Mouse (Mus musculus): ENCODE measurements at regions not wholly inside any gene's neighbourhood (a gene's known extent, or its start where the extent isn't known, plus 50 kb on each side); places are given as distances from the start of the nearest gene placed in this dataset.

DNA sequence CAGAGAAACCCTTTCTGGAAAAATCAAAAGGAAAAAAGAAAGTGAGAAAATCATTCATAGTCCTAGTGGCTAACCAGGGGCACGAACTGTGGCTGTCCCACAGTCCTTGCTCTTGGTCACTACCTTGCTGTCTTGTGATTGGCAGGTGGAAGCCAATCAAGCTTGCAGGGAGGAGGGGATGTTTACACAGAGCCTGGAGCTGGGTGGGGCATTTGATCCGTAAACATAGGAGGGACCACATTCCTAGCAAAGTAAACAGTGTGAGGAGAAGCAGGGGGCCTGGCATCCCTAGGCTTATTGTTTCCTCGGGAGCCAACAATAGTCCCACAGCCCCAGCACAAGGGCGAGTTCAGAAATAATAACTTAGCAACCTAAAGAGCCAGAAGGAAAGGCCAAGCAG is 466.5 kb upstream of the Gm10131 start:
- no peak for ATAC-seq (ENCODE audit: low FRiP score, low read depth)
- Histone ChIP-seq H3K4me2 (no peak overlapping the region), H3K27ac (replicated peaks) (no peak overlapping the region), H3K36me3 (no peaks in the 10 kb centered on the region), H3K27me3 (no peaks in the 10 kb centered on the region), H3K9me3 (no peaks in the 10 kb centered on the region), H3K4me1 (replicated peaks) (no peaks in the 10 kb centered on the region), H3K4me3 (no peak overlapping the region), H3K9ac (no peak overlapping the region)
- 17% methylated on average over 4 of the region's 4 CpGs for WGBS

DNA sequence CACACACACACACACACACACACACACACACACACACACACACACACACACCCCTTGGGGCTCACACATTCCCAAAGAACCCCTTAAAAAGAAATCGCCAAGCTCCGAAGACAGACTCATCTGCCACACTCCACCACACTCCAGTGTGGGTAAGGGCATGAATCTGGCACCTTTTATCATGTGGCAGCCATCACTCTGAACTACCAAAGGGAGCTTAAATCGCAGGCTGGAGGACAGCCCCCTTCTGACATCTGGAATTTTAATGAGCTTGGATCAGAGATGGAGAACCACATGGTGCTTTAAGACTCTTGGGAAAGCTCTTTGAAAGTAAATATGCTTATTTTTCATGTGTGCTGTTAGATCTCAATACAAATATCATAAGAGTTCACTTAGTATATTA is 462.5 kb upstream of the Gm10131 start:
- 57% methylated on average over 3 of the region's 3 CpGs for WGBS
- ATAC-seq (ENCODE audit: low FRiP score, low read depth) = no peak
- H3K27me3 ChIP-seq = no peaks in the 10 kb centered on the region
- no peak overlapping the region for H3K27ac ChIP-seq (replicated peaks)
- H3K9ac ChIP-seq = no peak overlapping the region
- no peaks in the 10 kb centered on the region for H3K36me3 ChIP-seq
- no peaks in the 10 kb centered on the region for H3K4me1 ChIP-seq (replicated peaks)
- H3K4me2 ChIP-seq = no peak overlapping the region
- H3K9me3 ChIP-seq = no peaks in the 10 kb centered on the region
- H3K4me3 ChIP-seq = no peak overlapping the region

DNA sequence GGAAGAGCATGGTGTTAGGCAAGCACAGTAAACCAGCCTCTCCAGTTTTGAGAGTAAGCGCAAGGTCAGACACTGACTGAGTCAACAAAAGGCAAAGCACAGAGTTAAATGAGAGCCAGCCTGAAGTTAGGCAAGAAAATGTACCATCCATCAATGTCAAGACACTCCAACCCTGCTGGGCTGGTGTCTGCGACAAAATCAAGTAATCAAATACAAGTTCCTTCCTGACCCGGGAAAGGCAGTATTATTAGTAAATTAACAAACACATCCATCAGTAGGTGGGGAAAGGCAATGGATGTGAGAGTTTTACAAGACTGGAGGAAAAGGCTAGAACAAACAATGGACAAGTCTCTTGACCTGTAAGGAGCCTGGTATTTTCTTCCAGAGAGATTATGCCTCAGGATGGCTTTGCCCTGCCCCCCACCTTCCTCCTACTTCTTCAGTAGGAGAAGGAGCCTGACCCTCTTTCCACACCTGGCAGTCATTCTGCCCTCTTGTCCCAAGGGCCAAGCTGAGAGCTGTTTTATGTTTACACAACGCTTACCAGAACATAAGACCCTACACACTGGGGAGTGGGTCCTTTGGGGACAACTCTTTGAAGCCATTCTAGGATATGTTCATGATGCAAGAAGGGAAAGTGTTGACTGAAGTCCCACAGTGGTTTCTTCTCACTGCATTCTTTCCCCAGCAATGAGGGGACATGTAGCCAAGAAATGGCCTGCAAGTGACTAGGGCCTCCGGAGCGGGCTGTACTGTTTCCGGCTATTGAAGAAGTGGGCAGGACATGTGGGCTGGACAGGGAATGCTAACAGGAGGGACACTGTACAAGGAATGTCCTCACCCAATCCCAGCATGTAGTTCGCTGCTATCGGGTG is 461.7 kb upstream of the Gm10131 start:
- H3K9me3 ChIP-seq = no peaks in the 10 kb centered on the region
- H3K27ac ChIP-seq (replicated peaks) = no peak overlapping the region
- H3K4me1 ChIP-seq (replicated peaks) = no peaks in the 10 kb centered on the region
- WGBS = 69% methylated on average over 9 of the region's 9 CpGs
- H3K9ac ChIP-seq = no peak overlapping the region
- H3K4me2 ChIP-seq = no peak overlapping the region
- no peaks in the 10 kb centered on the region for H3K36me3 ChIP-seq
- H3K27me3 ChIP-seq = no peaks in the 10 kb centered on the region
- no peak for ATAC-seq (ENCODE audit: low FRiP score, low read depth)
- H3K4me3 ChIP-seq = no peak overlapping the region

DNA sequence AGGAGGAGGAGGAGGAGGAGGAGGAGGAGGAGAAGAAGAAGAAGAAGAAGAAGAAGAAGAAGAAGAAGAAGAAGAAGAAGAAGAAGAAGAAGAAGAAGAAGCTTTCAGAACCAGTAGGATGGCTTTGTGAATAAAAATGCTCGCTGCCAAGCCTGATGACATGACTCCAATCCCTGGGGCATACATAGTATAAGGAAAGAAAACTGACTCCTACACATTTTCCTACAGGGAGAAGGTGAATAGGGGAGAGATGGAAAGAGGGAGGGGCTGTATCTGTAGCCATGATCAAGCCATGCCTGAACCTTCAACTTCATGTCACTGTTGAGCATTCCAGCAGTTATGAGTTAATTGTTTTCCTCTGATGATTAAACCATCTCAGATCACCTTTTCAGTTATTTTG is 460.2 kb upstream of the Gm10131 start:
- Histone ChIP-seq H3K27me3 (no peaks in the 10 kb centered on the region), H3K4me3 (no peak overlapping the region), H3K4me1 (replicated peaks) (no peaks in the 10 kb centered on the region), H3K36me3 (no peaks in the 10 kb centered on the region), H3K27ac (replicated peaks) (no peak overlapping the region), H3K9ac (no peak overlapping the region), H3K9me3 (no peaks in the 10 kb centered on the region), H3K4me2 (no peak overlapping the region)
- ATAC-seq (ENCODE audit: low FRiP score, low read depth) = no peak
- 92% methylated on average over 1 of the region's 1 CpGs for WGBS

DNA sequence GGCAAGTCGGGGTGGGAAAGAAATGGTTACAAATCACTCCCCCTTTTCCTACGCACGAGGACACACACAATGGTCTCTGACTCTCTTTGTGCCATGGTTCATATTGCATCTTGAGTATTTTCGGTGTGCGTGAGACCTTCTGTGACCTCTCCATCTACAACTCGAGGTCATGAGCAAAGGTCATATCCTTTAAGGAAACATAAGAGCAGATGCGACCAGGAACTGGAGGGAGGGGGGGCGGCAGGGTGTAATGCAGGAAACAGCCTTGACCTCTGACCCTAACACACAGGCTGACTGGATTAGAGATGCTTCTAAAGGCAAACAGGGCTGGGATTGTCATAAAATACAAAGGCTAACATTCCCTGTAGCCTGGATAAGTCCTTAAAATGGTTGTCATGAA is 450.7 kb upstream of the Gm10131 start:
- 58% methylated on average over 8 of the region's 8 CpGs for WGBS
- H3K9ac ChIP-seq = no peak overlapping the region
- no peak overlapping the region for H3K4me3 ChIP-seq
- no peaks in the 10 kb centered on the region for H3K9me3 ChIP-seq
- H3K4me1 ChIP-seq (replicated peaks) = no peaks in the 10 kb centered on the region
- no peaks in the 10 kb centered on the region for H3K36me3 ChIP-seq
- no peak overlapping the region for H3K4me2 ChIP-seq
- no peak for ATAC-seq (ENCODE audit: low FRiP score, low read depth)
- no peak overlapping the region for H3K27ac ChIP-seq (replicated peaks)
- no peaks in the 10 kb centered on the region for H3K27me3 ChIP-seq

DNA sequence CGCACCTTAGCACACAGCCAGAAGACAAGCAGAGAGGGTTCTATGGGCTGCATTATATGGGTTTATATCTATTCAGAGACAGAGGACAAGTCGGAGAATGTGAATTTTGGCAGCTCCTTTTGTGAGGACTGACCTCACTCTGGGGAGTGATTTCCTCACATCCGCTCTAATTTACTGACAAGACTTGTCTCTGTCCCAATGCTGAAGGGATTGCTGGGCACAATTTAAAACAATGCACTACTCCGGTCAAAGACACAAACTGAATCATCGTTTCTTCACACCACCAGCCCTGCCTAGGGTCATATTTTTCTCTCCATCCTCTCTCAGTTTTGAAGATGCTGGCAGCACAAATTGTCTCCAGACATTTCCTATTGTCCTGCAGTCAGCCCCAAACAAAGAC is 438.2 kb upstream of the Gm10131 start:
- no peak overlapping the region for H3K9ac ChIP-seq
- H3K4me2 ChIP-seq = no peak overlapping the region
- H3K9me3 ChIP-seq = no peaks in the 10 kb centered on the region
- H3K36me3 ChIP-seq = no peaks in the 10 kb centered on the region
- no peak overlapping the region for H3K4me3 ChIP-seq
- H3K27me3 ChIP-seq = no peaks in the 10 kb centered on the region
- no peak for ATAC-seq (ENCODE audit: low FRiP score, low read depth)
- WGBS = 41% methylated on average over 5 of the region's 5 CpGs
- no peak overlapping the region for H3K27ac ChIP-seq (replicated peaks)
- peaks cover 4% of the 10 kb centered on the region; the same call in 1 of the 2 replicates for H3K4me1 ChIP-seq (replicated peaks)

DNA sequence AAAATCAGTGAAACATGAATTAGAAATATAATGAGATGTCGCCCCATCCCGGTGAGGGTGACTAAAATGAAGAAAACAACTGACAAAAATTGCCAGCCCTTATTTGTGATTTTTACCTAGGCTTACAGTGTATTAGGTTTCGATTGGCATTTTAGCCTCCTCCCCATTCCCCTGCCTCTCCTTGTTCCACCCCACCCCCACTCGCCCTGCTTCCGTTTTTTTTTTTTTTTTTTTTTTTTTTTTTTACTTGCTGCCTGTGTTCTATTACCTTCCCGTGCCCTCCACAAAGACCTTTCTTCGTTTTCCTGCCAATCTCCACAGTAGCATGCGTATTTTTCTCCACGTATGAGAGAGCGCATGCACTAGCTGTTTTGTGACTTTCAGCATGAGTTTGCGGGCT is 435.3 kb upstream of the Gm10131 start:
- Histone ChIP-seq H3K4me1 (replicated peaks) (peaks cover 4% of the 10 kb centered on the region; the same call in 1 of the 2 replicates), H3K36me3 (no peaks in the 10 kb centered on the region), H3K9me3 (no peaks in the 10 kb centered on the region), H3K27ac (replicated peaks) (no peak overlapping the region), H3K9ac (no peak overlapping the region), H3K4me2 (0 out of 2 replicates have a peak overlapping the region, but pooled peaks have one; percentile 27), H3K4me3 (no peak overlapping the region), H3K27me3 (no peaks in the 10 kb centered on the region)
- no peak for ATAC-seq (ENCODE audit: low FRiP score, low read depth)
- 23% methylated on average over 11 of the region's 11 CpGs for WGBS

DNA sequence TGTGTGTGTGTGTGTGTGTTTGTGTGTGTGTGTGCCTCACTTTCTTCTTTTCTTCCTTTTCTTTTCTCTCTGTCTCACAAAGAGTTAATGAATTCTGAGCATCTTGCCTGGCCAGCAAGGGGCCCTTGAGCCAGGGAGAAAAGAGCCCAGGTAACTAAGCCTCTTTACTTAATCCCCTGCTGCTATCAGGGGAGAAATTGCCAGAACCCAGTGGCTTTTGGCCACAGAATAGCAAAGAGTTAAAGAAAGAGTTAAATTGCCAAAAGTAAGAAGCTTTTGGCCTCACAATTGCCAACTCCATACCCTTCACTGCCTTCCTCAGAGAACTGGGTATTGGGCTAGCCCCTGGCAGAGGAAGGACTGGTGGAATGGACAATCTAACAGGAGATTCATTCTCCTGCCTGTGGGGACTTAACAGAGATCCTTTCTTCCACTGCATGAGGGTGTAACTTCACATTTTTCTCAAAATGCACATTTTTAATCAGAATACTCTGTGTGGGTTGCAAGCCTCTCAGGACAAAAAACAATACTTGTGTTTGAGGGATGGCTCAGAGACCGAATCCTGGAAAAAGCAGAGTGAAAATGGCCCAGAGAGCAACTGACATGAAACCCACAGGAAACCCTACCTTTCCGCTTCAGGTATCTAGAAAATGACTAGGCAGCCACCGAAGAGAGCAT is 431.0 kb upstream of the Gm10131 start:
- no peak for ATAC-seq (ENCODE audit: low FRiP score, low read depth)

DNA sequence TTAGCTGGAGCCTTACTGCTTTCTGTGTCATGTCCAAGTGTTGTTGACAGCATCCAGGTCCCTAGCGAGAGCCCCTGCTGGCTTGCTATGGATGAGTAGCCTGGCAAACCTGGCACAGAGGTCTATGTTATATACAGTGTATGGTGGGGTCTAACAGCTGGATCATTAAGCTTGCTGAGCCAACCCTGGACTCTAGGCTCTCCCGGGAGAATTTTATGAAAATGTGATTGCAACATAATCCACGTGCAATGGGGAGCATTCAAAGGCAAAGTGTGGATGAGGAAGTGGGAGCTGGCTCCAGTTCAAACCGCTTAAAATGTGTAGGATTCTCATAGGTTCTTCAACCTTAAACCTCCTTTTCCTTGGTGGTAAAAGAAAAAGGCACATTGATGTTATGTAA is 427.7 kb upstream of the Gm10131 start:
- no peak overlapping the region for H3K27ac ChIP-seq (replicated peaks)
- no peaks in the 10 kb centered on the region for H3K4me1 ChIP-seq (replicated peaks)
- no peaks in the 10 kb centered on the region for H3K27me3 ChIP-seq
- H3K4me3 ChIP-seq = no peak overlapping the region
- H3K9me3 ChIP-seq = no peaks in the 10 kb centered on the region
- H3K4me2 ChIP-seq = no peak overlapping the region
- WGBS = 61% methylated on average over 4 of the region's 4 CpGs
- H3K36me3 ChIP-seq = no peaks in the 10 kb centered on the region
- no peak for ATAC-seq (ENCODE audit: low FRiP score, low read depth)
- H3K9ac ChIP-seq = no peak overlapping the region

More for the DNA sequence above, 431.0 kb upstream of the Gm10131 start:
- Histone ChIP-seq H3K36me3 (no peaks in the 10 kb centered on the region), H3K27ac (replicated peaks) (no peak overlapping the region), H3K27me3 (no peaks in the 10 kb centered on the region), H3K9me3 (no peaks in the 10 kb centered on the region), H3K4me2 (no peak overlapping the region), H3K4me3 (no peak overlapping the region), H3K4me1 (replicated peaks) (peaks cover 4% of the 10 kb centered on the region; the same call in 1 of the 2 replicates), H3K9ac (no peak overlapping the region)
- 78% methylated on average over 3 of the region's 3 CpGs for WGBS

DNA sequence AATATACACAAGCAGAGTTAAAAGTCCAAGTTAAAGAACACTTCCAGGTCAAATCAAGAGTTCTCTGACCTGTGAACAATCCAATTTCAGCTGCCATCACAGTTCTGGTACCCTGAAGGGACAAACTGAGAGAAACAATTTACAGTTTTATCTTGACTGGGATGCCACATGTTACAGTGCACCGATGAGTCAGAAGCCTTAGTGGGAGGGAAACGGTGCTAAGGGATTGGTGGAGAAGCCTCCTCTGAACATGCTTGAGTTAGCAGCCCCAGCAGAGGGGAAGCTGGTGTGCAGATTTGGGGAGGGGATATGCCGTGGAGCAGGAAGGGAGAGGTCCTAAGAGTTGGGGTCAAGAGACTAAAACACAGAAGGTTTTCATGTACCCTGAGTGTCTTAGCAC is 423.9 kb upstream of the Gm10131 start:
- Histone ChIP-seq H3K4me3 (no peak overlapping the region), H3K9me3 (no peaks in the 10 kb centered on the region), H3K27me3 (no peaks in the 10 kb centered on the region), H3K9ac (no peak overlapping the region), H3K27ac (replicated peaks) (no peak overlapping the region), H3K4me2 (no peak overlapping the region), H3K36me3 (no peaks in the 10 kb centered on the region), H3K4me1 (replicated peaks) (no peaks in the 10 kb centered on the region)
- WGBS = 81% methylated on average over 3 of the region's 3 CpGs
- ATAC-seq (ENCODE audit: low FRiP score, low read depth) = no peak

DNA sequence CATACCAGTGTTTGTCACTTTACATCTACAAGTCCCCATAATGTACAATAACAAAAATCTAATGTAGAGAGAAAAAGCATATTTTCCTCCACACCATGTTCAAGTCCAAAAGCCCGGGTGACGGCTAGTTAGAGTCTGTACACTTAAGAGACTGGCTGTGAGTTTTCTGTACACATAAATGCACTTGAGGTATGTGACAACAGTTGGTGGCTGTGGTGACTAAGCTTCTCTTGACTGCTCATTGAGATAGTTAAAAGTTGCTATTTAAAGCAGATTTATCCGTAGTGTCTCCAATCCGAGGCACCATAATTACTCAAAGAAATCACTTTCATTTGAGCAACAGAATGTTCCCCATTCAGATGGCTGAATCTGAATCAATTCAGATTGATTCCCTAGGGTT is 421.9 kb upstream of the Gm10131 start:
- Histone ChIP-seq H3K36me3 (no peaks in the 10 kb centered on the region), H3K4me3 (no peak overlapping the region), H3K9ac (no peak overlapping the region), H3K27ac (replicated peaks) (no peak overlapping the region), H3K4me2 (no peak overlapping the region), H3K4me1 (replicated peaks) (no peaks in the 10 kb centered on the region), H3K9me3 (no peaks in the 10 kb centered on the region), H3K27me3 (no peaks in the 10 kb centered on the region)
- 83% methylated on average over 4 of the region's 4 CpGs for WGBS
- no peak for ATAC-seq (ENCODE audit: low FRiP score, low read depth)

DNA sequence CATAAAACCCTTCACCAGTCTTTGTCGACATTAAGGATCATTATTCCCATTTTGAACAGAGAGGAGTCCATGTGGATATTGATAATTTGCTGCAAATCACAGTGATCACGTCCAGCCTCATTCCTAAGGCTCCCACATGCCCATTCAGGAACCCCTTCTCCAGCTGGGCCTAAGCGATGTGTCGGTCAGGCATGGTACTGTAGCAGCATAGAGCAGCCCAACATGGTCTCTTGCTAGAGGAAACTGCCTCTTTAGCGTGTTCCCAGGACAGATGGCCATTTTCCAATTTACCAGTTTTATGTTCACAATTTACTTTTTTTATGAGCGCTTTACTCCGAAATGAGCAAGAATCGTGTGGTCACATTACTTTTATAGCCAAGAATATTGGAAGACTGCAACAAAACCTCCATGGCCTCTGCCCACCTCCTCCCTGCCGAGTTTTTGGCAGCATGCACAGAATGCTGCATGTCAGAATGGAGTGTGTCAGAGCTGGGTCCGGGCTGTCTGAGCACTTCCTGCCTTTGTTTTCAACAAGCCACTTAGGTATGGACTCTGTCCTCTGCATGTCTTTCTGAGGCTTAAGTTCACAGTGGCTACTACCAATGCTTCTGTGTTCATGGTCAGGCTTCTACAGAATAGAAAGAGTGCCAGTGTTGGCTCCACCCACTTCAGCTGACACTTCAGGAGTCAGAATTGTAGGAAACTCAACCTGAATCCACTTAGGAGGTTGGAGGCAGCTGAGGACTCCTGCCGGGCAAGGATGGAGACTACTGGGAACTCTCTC is 419.6 kb upstream of the Gm10131 start:
- Histone ChIP-seq H3K9ac (no peak overlapping the region), H3K4me2 (no peak overlapping the region), H3K9me3 (no peaks in the 10 kb centered on the region), H3K27ac (replicated peaks) (no peak overlapping the region), H3K27me3 (no peaks in the 10 kb centered on the region), H3K36me3 (no peaks in the 10 kb centered on the region), H3K4me3 (no peak overlapping the region), H3K4me1 (replicated peaks) (no peaks in the 10 kb centered on the region)
- WGBS = 73% methylated on average over 11 of the region's 11 CpGs
- no peak for ATAC-seq (ENCODE audit: low FRiP score, low read depth)
